ENCODE assay signal across 15 mouse cellular contexts in the genomic region with DNA sequence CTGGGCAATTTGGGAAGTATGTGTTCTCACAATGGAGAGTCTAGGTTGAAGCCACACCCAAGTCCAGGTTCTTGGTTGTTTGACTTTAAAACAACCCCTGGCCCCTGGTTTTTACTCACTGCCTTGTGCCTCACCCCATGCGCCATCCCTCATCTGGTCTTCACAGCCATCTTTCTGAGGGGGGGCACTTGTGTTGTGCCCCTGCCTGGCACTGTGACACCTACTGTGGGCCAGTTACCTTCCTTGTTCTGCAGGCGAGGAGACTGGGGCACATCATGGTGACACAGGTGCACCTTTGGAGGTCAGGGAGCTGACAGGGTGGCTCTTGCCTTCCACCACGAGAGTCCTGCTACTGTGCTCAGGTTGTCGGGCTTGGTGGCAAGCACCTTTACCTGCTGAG.
"Had no signal": no experiment of that assay in that cellular context is flagged by ENCODE, and none has a peak within 500 bp of the region (broad histone marks: within the 10 kb centered on the region; RNA-seq: fewer than 3 reads in every experiment).

No protein-coding gene starts in this region.

- H3K27me3 ChIP-seq: liver, embryonic 13.5 days; neural tube, embryonic 12.5 days had no signal

- H3K4me2 ChIP-seq: liver, embryonic 13.5 days; neural tube, embryonic 12.5 days had no signal

- H3K9ac ChIP-seq: liver, embryonic 13.5 days; liver, postnatal 0 days; neural tube, embryonic 12.5 days had no signal

- DNase-seq: kidney, adult 18-20 months; kidney, postnatal 10 days; kidney, postnatal 4 days; liver; liver, embryonic 13.5 days; liver, postnatal 0 days; lung, postnatal 36 days; midbrain, embryonic 14.5 days; retina, postnatal 1 day; right cerebral cortex, postnatal 4 days; spleen, adult 18-20 months; thymus, adult 18-20 months; thymus, postnatal 14 days had no signal

- H3K4me3 ChIP-seq: liver, embryonic 13.5 days; neural tube, embryonic 12.5 days had no signal

- H3K36me3 ChIP-seq: liver, embryonic 13.5 days; neural tube, embryonic 12.5 days had no signal

- ATAC-seq: liver, postnatal 0 days; lung, postnatal 0 days had no signal

- H3K27ac ChIP-seq: liver, embryonic 13.5 days; neural tube, embryonic 12.5 days had no signal

- H3K9me3 ChIP-seq: liver, embryonic 13.5 days; neural tube, embryonic 12.5 days had no signal
